Mouse (Mus musculus) testis, adult 2 months (tissue): ENCODE measurements around the gene Dock7. TPM values are rescaled to one million over a fixed set of nuclear protein-coding genes. Genes with fewer than 3 reads are reported as not detected.

Experiments
- H3K27ac ChIP-seq: fragments of 200-500 bp; 2 replicates; pipeline ENCODE4 v1.5.1; 2012; ENCODE audit warnings: low read depth, low read length; ENCODE audit not compliant: control insufficient read depth, insufficient read depth
- H3K27me3 ChIP-seq: fragments of 200-500 bp; 2 replicates; pipeline ENCODE4 v1.6.1; 2012; ENCODE audit warnings: mild to moderate bottlenecking, low read length, moderate library complexity; ENCODE audit not compliant: control insufficient read depth, insufficient read depth
- H3K36me3 ChIP-seq: fragments of 200-500 bp; 2 replicates; pipeline ENCODE4 v1.6.1; 2012; ENCODE audit warnings: mild to moderate bottlenecking, low read length; ENCODE audit not compliant: control insufficient read depth, insufficient read depth
- H3K4me1 ChIP-seq: fragments of 200-500 bp; 2 replicates; pipeline ENCODE4 v1.6.1; 2012; ENCODE audit warnings: low read length; ENCODE audit not compliant: control insufficient read depth, insufficient read depth
- H3K4me3 ChIP-seq: fragments of 200-500 bp; 2 replicates; pipeline ENCODE4 v1.5.1; 2012; ENCODE audit warnings: low read depth, mild to moderate bottlenecking, low read length, moderate library complexity, mixed read lengths; ENCODE audit not compliant: control insufficient read depth
- CTCF ChIP-seq: fragments of 200-500 bp; IDR thresholded peaks from 2 replicates; pipeline ENCODE4 v1.5.1; 2012; ENCODE audit warnings: low read depth, mild to moderate bottlenecking, inconsistent platforms, low read length, moderate library complexity; ENCODE audit not compliant: control insufficient read depth, insufficient read depth, insufficient replicate concordance
- POLR2A ChIP-seq: fragments of 200-500 bp; IDR thresholded peaks from 2 replicates; pipeline ENCODE4 v1.6.1; 2012; ENCODE audit warnings: low read depth, mild to moderate bottlenecking, inconsistent platforms, low read length, moderate library complexity; ENCODE audit not compliant: control insufficient read depth
- polyA plus RNA-seq: library from polyadenylated mRNA; depleted of rRNA; stranded (reverse); fragments of >200 nt; gene quantifications from 2 replicates; pipeline ENCODE4 v1.2.3, GENCODE M21; 2012

Gene Dock7
- polyA plus RNA-seq, 1 experiment, result 32.2 TPM

GRCm38 (mm10) chr4:99121123-99121755, 524 bp upstream of the Dock7 start:
- peak overlapping the region; percentile 55 for H3K27ac ChIP-seq
- peak overlapping the region; percentile 91 for H3K4me3 ChIP-seq
- H3K27me3 ChIP-seq, result no peaks in the 10 kb centered on the region
- no peak for TF ChIP-seq CTCF
- H3K36me3 ChIP-seq, result no peaks in the 10 kb centered on the region
- peaks cover 7% of the 10 kb centered on the region for H3K4me1 ChIP-seq

GRCm38 (mm10) chr4:99119051-99119450, 1.7 kb downstream of the Dock7 start:
- peaks cover 11% of the 10 kb centered on the region for H3K4me1 ChIP-seq
- H3K4me3 ChIP-seq, result no peak overlapping the region
- no peak overlapping the region for H3K27ac ChIP-seq
- no peak for TF ChIP-seq POLR2A
- no peak for TF ChIP-seq CTCF
- no peaks in the 10 kb centered on the region for H3K36me3 ChIP-seq
- H3K27me3 ChIP-seq, result no peaks in the 10 kb centered on the region

GRCm38 (mm10) chr4:99115797-99116196, 4.9 kb downstream of the Dock7 start:
- no peak for TF ChIP-seq CTCF
- TF ChIP-seq POLR2A, result no peak

GRCm38 (mm10) chr4:99111670-99112069, 9.0 kb downstream of the Dock7 start:
- Histone ChIP-seq H3K27me3 (no peaks in the 10 kb centered on the region), H3K4me3 (no peak overlapping the region), H3K4me1 (peaks cover 4% of the 10 kb centered on the region; the same call in 1 of the 2 replicates), H3K36me3 (no peaks in the 10 kb centered on the region), H3K27ac (no peak overlapping the region)
- TF ChIP-seq CTCF (no peak), POLR2A (no peak)

More at GRCm38 (mm10) chr4:99115797-99116196, 4.9 kb downstream of the Dock7 start:
- no peak overlapping the region; the same call in 1 of the 2 replicates for H3K27ac ChIP-seq
- H3K36me3 ChIP-seq, result no peaks in the 10 kb centered on the region
- H3K4me1 ChIP-seq, result peaks cover 5% of the 10 kb centered on the region; the same call in 1 of the 2 replicates
- H3K4me3 ChIP-seq, result no peak overlapping the region
- H3K27me3 ChIP-seq, result no peaks in the 10 kb centered on the region

- H3K4me3 ChIP-seq, result no peak overlapping the region
- no peaks in the 10 kb centered on the region for H3K27me3 ChIP-seq
- no peaks in the 10 kb centered on the region for H3K36me3 ChIP-seq
- no peaks in the 10 kb centered on the region; the same call in 1 of the 2 replicates for H3K4me1 ChIP-seq
- TF ChIP-seq CTCF, result no peak
- TF ChIP-seq POLR2A, result no peak
- no peak overlapping the region for H3K27ac ChIP-seq
These were observed 11.9 kb downstream of the Dock7 start for GRCm38 (mm10) chr4:99108817-99109216.

- H3K27me3 ChIP-seq, result no peaks in the 10 kb centered on the region
- TF ChIP-seq CTCF, result no peak
- no peak for TF ChIP-seq POLR2A
These were observed 17.9 kb downstream of the Dock7 start for GRCm38 (mm10) chr4:99102846-99103245.

GRCm38 (mm10) chr4:99100724-99101123, 20.0 kb downstream of the Dock7 start:
- TF ChIP-seq POLR2A (no peak), CTCF (no peak)
- Histone ChIP-seq H3K4me1 (no peaks in the 10 kb centered on the region), H3K27ac (no peak overlapping the region), H3K36me3 (no peaks in the 10 kb centered on the region), H3K4me3 (no peak overlapping the region), H3K27me3 (no peaks in the 10 kb centered on the region)

More at GRCm38 (mm10) chr4:99102846-99103245, 17.9 kb downstream of the Dock7 start:
- H3K4me1 ChIP-seq, result no peaks in the 10 kb centered on the region
- no peaks in the 10 kb centered on the region for H3K36me3 ChIP-seq
- no peak overlapping the region for H3K4me3 ChIP-seq
- H3K27ac ChIP-seq, result no peak overlapping the region
